In genomic region chr11:103118866-103119265, GRCm38 (mm10) we compare ENCODE assay signal across 8 mouse cellular contexts. TPM values are rescaled to one million over a fixed set of nuclear protein-coding genes. Genes with fewer than 3 reads are reported as not detected.
DNase-seq lines count a peak whose midpoint lies in the region; ATAC-seq and TF ChIP-seq lines count a peak whose summit lies in the region.

No protein-coding gene starts in this region.

- H3K27me3 ChIP-seq in heart, embryonic 16.5 days (ENCODE audit: control insufficient read depth, insufficient read depth, low read length) = no peaks in the 10 kb centered on the region
- H3K27me3 ChIP-seq in E14TG2a.4 (ENCODE audit: insufficient read depth, low read length) = no peaks in the 10 kb centered on the region
- no peaks in the 10 kb centered on the region for H3K27me3 ChIP-seq in forebrain, embryonic 15.5 days
- H3K27me3 ChIP-seq in liver, embryonic 16.5 days (ENCODE audit: control insufficient read depth, insufficient read depth, low read depth, low read length) = no peaks in the 10 kb centered on the region
- H3K27me3 ChIP-seq in cerebellum, adult 2 months (ENCODE audit: control insufficient read depth, insufficient read depth, low read length) = no peaks in the 10 kb centered on the region

- intact Hi-C loops in heart, postnatal 14 days (cut with DNase I) = no loop called here

- no peaks in the 10 kb centered on the region for H3K36me3 ChIP-seq in heart, embryonic 16.5 days (ENCODE audit: control insufficient read depth, insufficient read depth)
- H3K36me3 ChIP-seq in E14TG2a.4 (ENCODE audit: insufficient read depth, low read length) = peaks cover 30% of the 10 kb centered on the region
- no peaks in the 10 kb centered on the region for H3K36me3 ChIP-seq in forebrain, embryonic 15.5 days
- no peaks in the 10 kb centered on the region for H3K36me3 ChIP-seq in liver, embryonic 16.5 days (ENCODE audit: control insufficient read depth, insufficient read depth)

- TF ChIP-seq POLR2A in cerebellum, adult 2 months (IDR thresholded peaks at IDR 0.05; ENCODE audit: borderline replicate concordance, insufficient read depth, low read length) = no peak

- no peaks in the 10 kb centered on the region for H3K9me3 ChIP-seq in heart, embryonic 16.5 days (replicated peaks; ENCODE audit: control insufficient read depth, low read length)
- no peaks in the 10 kb centered on the region for H3K9me3 ChIP-seq in E14TG2a.4 (ENCODE audit: low read length)
- no peaks in the 10 kb centered on the region for H3K9me3 ChIP-seq in forebrain, embryonic 15.5 days
- H3K9me3 ChIP-seq in liver, embryonic 16.5 days (replicated peaks; ENCODE audit: control insufficient read depth, low read length) = no peaks in the 10 kb centered on the region

- H3K9ac ChIP-seq in heart, embryonic 16.5 days (ENCODE audit: low read length) = 0 out of 2 replicates have a peak overlapping the region, but pooled peaks have one; percentile 26
- peak overlapping the region; percentile 1; the same call in 1 of the 2 replicates for H3K9ac ChIP-seq in forebrain, embryonic 15.5 days (replicated peaks)
- H3K9ac ChIP-seq in liver, embryonic 16.5 days (ENCODE audit: low read depth, low read length) = no peak overlapping the region

- no peak for DNase-seq in heart, postnatal 14 days
- no peak for DNase-seq in embryo, embryonic 11 days
- no peak for DNase-seq in cerebellum, postnatal 25 days
- no peak for DNase-seq in cerebellum, adult 2 months

- peaks cover 15% of the 10 kb centered on the region for H3K4me1 ChIP-seq in heart, embryonic 16.5 days (ENCODE audit: control insufficient read depth, insufficient read depth, low read length)
- peaks cover 30% of the 10 kb centered on the region for H3K4me1 ChIP-seq in E14TG2a.4 (replicated peaks; ENCODE audit: low read depth, low read length)
- H3K4me1 ChIP-seq in forebrain, embryonic 15.5 days = peaks cover 36% of the 10 kb centered on the region
- H3K4me1 ChIP-seq in liver, embryonic 16.5 days (ENCODE audit: control insufficient read depth, low read depth, low read length) = peaks cover 17% of the 10 kb centered on the region
- H3K4me1 ChIP-seq in cerebellum, adult 2 months (ENCODE audit: control insufficient read depth, insufficient read depth, low read length) = no peaks in the 10 kb centered on the region

- WGBS in heart, embryonic 16.5 days = 79% methylated on average over 2 of the region's 2 CpGs
- WGBS in forebrain, embryonic 15.5 days = 80% methylated on average over 2 of the region's 2 CpGs
- WGBS in liver, embryonic 16.5 days (ENCODE audit: insufficient replicate concordance) = 85% methylated on average over 2 of the region's 2 CpGs
- 71% methylated on average over 2 of the region's 2 CpGs for WGBS in cerebellum, adult 2 months

- H3K4me2 ChIP-seq in heart, embryonic 16.5 days (ENCODE audit: low read depth, low read length) = peak overlapping the region; percentile 93
- peak overlapping the region; percentile 75 for H3K4me2 ChIP-seq in forebrain, embryonic 15.5 days (replicated peaks)
- H3K4me2 ChIP-seq in liver, embryonic 16.5 days (ENCODE audit: low read depth, low read length) = peak overlapping the region; percentile 81; the same call in 1 of the 2 replicates

- no peak for ATAC-seq in heart, embryonic 16.5 days (replicated peaks; ENCODE audit: extremely low read depth, insufficient read depth, low FRiP score)
- no peak for ATAC-seq in forebrain, embryonic 15.5 days (replicated peaks)
- ATAC-seq in liver, embryonic 16.5 days (ENCODE audit: low read depth) = no peak

- H3K27ac ChIP-seq in heart, embryonic 16.5 days (ENCODE audit: low read length) = no peak overlapping the region
- no peak overlapping the region for H3K27ac ChIP-seq in forebrain, embryonic 15.5 days (replicated peaks)
- H3K27ac ChIP-seq in liver, embryonic 16.5 days (ENCODE audit: low read length) = no peak overlapping the region
- no peak overlapping the region for H3K27ac ChIP-seq in cerebellum, adult 2 months (ENCODE audit: insufficient read depth, low read length)

- no peak for TF ChIP-seq CTCF in E14TG2a.4 (conservative IDR thresholded peaks at IDR 0.05; ENCODE audit: low read length)
- TF ChIP-seq CTCF in cerebellum, adult 2 months (IDR thresholded peaks at IDR 0.05; ENCODE audit: borderline replicate concordance, insufficient read depth, low read depth, low read length) = no peak

- H3K4me3 ChIP-seq in heart, embryonic 16.5 days (ENCODE audit: low read length) = no peak overlapping the region; the same call in 1 of the 2 replicates
- H3K4me3 ChIP-seq in E14TG2a.4 (replicated peaks; ENCODE audit: low read length) = 0 out of 2 replicates have a peak overlapping the region, but pooled peaks have one; percentile 88
- peak overlapping the region; percentile 69; the same call in 1 of the 2 replicates for H3K4me3 ChIP-seq in forebrain, embryonic 15.5 days
- peak overlapping the region; percentile 9 for H3K4me3 ChIP-seq in liver, embryonic 16.5 days (ENCODE audit: low read depth, low read length)
- no peak overlapping the region for H3K4me3 ChIP-seq in cerebellum, adult 2 months (replicated peaks; ENCODE audit: insufficient read depth, low read depth, low read length)

RNA-seq across cellular contexts. Expression of gene Hexim1, which starts 2.8 kb away (rescaled TPM):
- 2.9 TPM in 2 replicates for polyA plus RNA-seq in heart, embryonic 16.5 days (2015; fragmentation: Nextera tagmentation; extraction: Ambion mirVana)
- total RNA-seq in heart, postnatal 14 days (2021) = 10 to 100 TPM; 18.5 to 20.4 TPM
- 3.4 and 3.8 TPM in 2 replicates for polyA plus RNA-seq in forebrain, embryonic 15.5 days (2015; fragmentation: Nextera tagmentation; extraction: Ambion mirVana)
- 1.7 and 1.9 TPM in 2 replicates for polyA plus RNA-seq in liver, embryonic 16.5 days (2015; fragmentation: Nextera tagmentation; extraction: Ambion mirVana)
- polyA plus RNA-seq in cerebellum, adult 2 months (2012; rRNA removed) = 25.5 and 28.8 TPM in 2 replicates

RNA-seq across cellular contexts. Expression of gene Hexim2, which starts 13.4 kb away (rescaled TPM):
- 6.1 and 7.4 TPM in 2 replicates for polyA plus RNA-seq in heart, embryonic 16.5 days (2015; fragmentation: Nextera tagmentation; extraction: Ambion mirVana)
- 1 to 10 TPM; 1.8 to 3.3 TPM for total RNA-seq in heart, postnatal 14 days (2021)
- 20.8 and 23.8 TPM in 2 replicates for polyA plus RNA-seq in forebrain, embryonic 15.5 days (2015; fragmentation: Nextera tagmentation; extraction: Ambion mirVana)
- 5.2 and 5.7 TPM in 2 replicates for polyA plus RNA-seq in liver, embryonic 16.5 days (2015; fragmentation: Nextera tagmentation; extraction: Ambion mirVana)
- 20.9 and 23.0 TPM in 2 replicates for polyA plus RNA-seq in cerebellum, adult 2 months (2012; rRNA removed)

RNA-seq across cellular contexts. Expression of gene Acbd4, which starts 17.4 kb away (rescaled TPM):
- 21.5 and 21.8 TPM in 2 replicates for polyA plus RNA-seq in heart, embryonic 16.5 days (2015; fragmentation: Nextera tagmentation; extraction: Ambion mirVana)
- 10 to 100 TPM; 30.5 to 34.5 TPM for total RNA-seq in heart, postnatal 14 days (2021)
- polyA plus RNA-seq in forebrain, embryonic 15.5 days (2015; fragmentation: Nextera tagmentation; extraction: Ambion mirVana) = 14.6 and 14.8 TPM in 2 replicates
- polyA plus RNA-seq in liver, embryonic 16.5 days (2015; fragmentation: Nextera tagmentation; extraction: Ambion mirVana) = 51.3 and 54.4 TPM in 2 replicates
- 60.4 and 61.5 TPM in 2 replicates for polyA plus RNA-seq in cerebellum, adult 2 months (2012; rRNA removed)

RNA-seq across cellular contexts. Expression of gene Plcd3, which starts 17.4 kb away (rescaled TPM):
- polyA plus RNA-seq in heart, embryonic 16.5 days (2015; fragmentation: Nextera tagmentation; extraction: Ambion mirVana) = 13.6 and 17.0 TPM in 2 replicates
- 10 to 100 TPM; 19.4 to 20.9 TPM for total RNA-seq in heart, postnatal 14 days (2021)
- polyA plus RNA-seq in forebrain, embryonic 15.5 days (2015; fragmentation: Nextera tagmentation; extraction: Ambion mirVana) = 1.9 and 2.3 TPM in 2 replicates
- polyA plus RNA-seq in liver, embryonic 16.5 days (2015; fragmentation: Nextera tagmentation; extraction: Ambion mirVana) = 0.40 and 0.58 TPM in 2 replicates
- polyA plus RNA-seq in cerebellum, adult 2 months (2012; rRNA removed) = 11.8 and 13.1 TPM in 2 replicates

RNA-seq across cellular contexts. Expression of gene Fmnl1, which starts 52.0 kb away (rescaled TPM):
- polyA plus RNA-seq in heart, embryonic 16.5 days (2015; fragmentation: Nextera tagmentation; extraction: Ambion mirVana) = 4.0 and 7.6 TPM in 2 replicates
- 10 to 100 TPM; 16.8 to 21.6 TPM for total RNA-seq in heart, postnatal 14 days (2021)
- 1.7 and 3.1 TPM in 2 replicates for polyA plus RNA-seq in forebrain, embryonic 15.5 days (2015; fragmentation: Nextera tagmentation; extraction: Ambion mirVana)
- 5.2 and 6.3 TPM in 2 replicates for polyA plus RNA-seq in liver, embryonic 16.5 days (2015; fragmentation: Nextera tagmentation; extraction: Ambion mirVana)
- 63.7 and 71.1 TPM in 2 replicates for polyA plus RNA-seq in cerebellum, adult 2 months (2012; rRNA removed)

Comparison
In these comparisons a context has a peak if more than half of its experiments do, and no peak if none do; other contexts are left out.
1. H3K4me3 ChIP-seq: peak in E14TG2a.4 (single experiment), forebrain, embryonic 15.5 days (single experiment) and liver, embryonic 16.5 days (single experiment); none in heart, embryonic 16.5 days (single experiment) and cerebellum, adult 2 months (single experiment).
2. Peak in every context shown above with its lines, with median percentiles within 50 percentile points of each other: H3K4me2 ChIP-seq.